Mouse (Mus musculus) frontal cortex, adult 2 months (tissue): Measurements from ENCODE around the gene Sbpl. TPM values are rescaled to one million over a fixed set of nuclear protein-coding genes. Genes with fewer than 3 reads are reported as not detected.

ENCODE experiments used
- DNase-seq, 2 experiments: peaks; one replicate each; pipeline ENCODE4 v3.0.0; 2022; ENCODE audit warnings: low spot score in 1 of 2; ENCODE audit errors: extremely low spot score in 1 of 2
- polyA plus RNA-seq: library from polyadenylated mRNA; depleted of rRNA; stranded (reverse); fragments of >200 nt; gene quantifications from 2 replicates; pipeline ENCODE4 v1.2.3, GENCODE M21; 2012; rRNA removed

The Sbpl gene
- polyA plus RNA-seq = not detected in 2 replicates

- no peak for DNase-seq
Measured at GRCm38 (mm10) chr17:23955174-23955573, at the start of gene Sbpl. Sbpl (minus strand) TSS chr17:23955274.

- no peak for DNase-seq
Measured at GRCm38 (mm10) chr17:24004071-24004665, 49.1 kb upstream of the Sbpl start.

- peak; percentile 88 to 93 for DNase-seq
Measured at GRCm38 (mm10) chr17:24000404-24000803, 45.3 kb upstream of the Sbpl start.

- DNase-seq = no peak
Measured at GRCm38 (mm10) chr17:23998383-23998782, 43.3 kb upstream of the Sbpl start.

- no peak for DNase-seq
Measured at GRCm38 (mm10) chr17:23997901-23998300, 42.8 kb upstream of the Sbpl start, which contains the start of gene Prss22. Prss22 (minus strand) TSS chr17:23998100.

- DNase-seq = no peak
Measured at GRCm38 (mm10) chr17:23995421-23995820, 40.3 kb upstream of the Sbpl start.

- DNase-seq = peak in 1 of 2 experiments; percentile 27
Measured at GRCm38 (mm10) chr17:23994667-23995066, 39.6 kb upstream of the Sbpl start.

GRCm38 (mm10) chr17:23993559-23994428 lies 38.7 kb upstream of the Sbpl start:
- DNase-seq = peak; percentile 88 to 99

GRCm38 (mm10) chr17:23992789-23993553 lies 37.9 kb upstream of the Sbpl start:
- no peak for DNase-seq

GRCm38 (mm10) chr17:23989802-23990201 lies 34.7 kb upstream of the Sbpl start:
- peak in 1 of 2 experiments; percentile 38 for DNase-seq

- no peak for DNase-seq
Measured at GRCm38 (mm10) chr17:23984989-23985388, 29.9 kb upstream of the Sbpl start.

GRCm38 (mm10) chr17:23982912-23983311 lies 27.8 kb upstream of the Sbpl start:
- no peak for DNase-seq

GRCm38 (mm10) chr17:23980297-23980909 lies 25.3 kb upstream of the Sbpl start, which contains the start of gene Prss30:
Prss30 (minus strand) TSS chr17:23980566.
- no peak for DNase-seq

- DNase-seq = no peak
Measured at GRCm38 (mm10) chr17:23979471-23979870, 24.4 kb upstream of the Sbpl start.

- DNase-seq = no peak
Measured at GRCm38 (mm10) chr17:23976665-23977064, 21.6 kb upstream of the Sbpl start.

- DNase-seq = no peak
Measured at GRCm38 (mm10) chr17:23971315-23971714, 16.2 kb upstream of the Sbpl start.

- peak; percentile 49 to 89 for DNase-seq
Measured at GRCm38 (mm10) chr17:23969231-23969630, 14.2 kb upstream of the Sbpl start.

GRCm38 (mm10) chr17:23968780-23969179 lies 13.7 kb upstream of the Sbpl start:
- DNase-seq = no peak

- DNase-seq = no peak
Measured at GRCm38 (mm10) chr17:23966658-23967401, 11.8 kb upstream of the Sbpl start.
